Mouse (Mus musculus) frontal cortex, adult 2 months (tissue): ENCODE measurements around the gene Klra1. TPM values are rescaled to one million over a fixed set of nuclear protein-coding genes. Genes with fewer than 3 reads are reported as not detected.
A peak's percentile ranks its signal among the peaks of the same experiment; 100 is the strongest.
"Not testable (repeated sequence)": the region's sequence is repeated elsewhere in the genome, so short reads cannot be mapped to it uniquely, and the experiment has no call there.

Experiments
- DNase-seq, 2 experiments: peaks; one replicate each; pipeline ENCODE4 v3.0.0; 2022; ENCODE audit warnings: low spot score in 1 of 2; ENCODE audit errors: extremely low spot score in 1 of 2
- polyA plus RNA-seq: library from polyadenylated mRNA; depleted of rRNA; stranded (reverse); fragments of >200 nt; gene quantifications from 2 replicates; pipeline ENCODE4 v1.2.3, GENCODE M21; 2012; rRNA removed

Klra1 gene
- polyA plus RNA-seq: not detected in 2 replicates

- DNase-seq: no peak
Observed at GRCm38 (mm10) chr6:130386750-130387149, at the start of gene Klra1. Klra1 (minus strand) TSS chr6:130386874.

- no peak for DNase-seq
Observed at GRCm38 (mm10) chr6:130429511-130429910, 42.8 kb upstream of the Klra1 start.

GRCm38 (mm10) chr6:130419158-130419557 lies 32.5 kb upstream of the Klra1 start:
- no peak for DNase-seq

DNA sequence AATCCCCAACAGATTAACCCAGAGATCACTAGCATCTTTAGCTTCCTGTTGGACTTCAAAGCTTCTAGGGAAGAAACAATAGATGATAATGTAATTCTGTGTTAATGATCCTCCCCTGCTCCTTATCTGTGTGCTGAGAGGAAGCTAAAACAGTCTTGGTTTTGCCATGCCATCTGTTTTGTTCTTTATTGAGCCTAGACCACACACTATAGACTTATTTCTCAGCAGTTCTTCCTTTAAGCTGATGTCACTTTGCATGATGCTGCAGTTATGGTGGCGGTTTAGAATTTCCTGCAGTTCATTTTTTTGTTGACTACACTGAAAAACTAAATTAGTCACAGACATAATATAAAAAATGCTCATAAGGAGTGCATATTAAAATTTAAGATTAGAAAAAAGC lies 18.2 kb upstream of the Klra1 start:
- peak in 1 of 2 experiments; percentile 0 for DNase-seq

DNA sequence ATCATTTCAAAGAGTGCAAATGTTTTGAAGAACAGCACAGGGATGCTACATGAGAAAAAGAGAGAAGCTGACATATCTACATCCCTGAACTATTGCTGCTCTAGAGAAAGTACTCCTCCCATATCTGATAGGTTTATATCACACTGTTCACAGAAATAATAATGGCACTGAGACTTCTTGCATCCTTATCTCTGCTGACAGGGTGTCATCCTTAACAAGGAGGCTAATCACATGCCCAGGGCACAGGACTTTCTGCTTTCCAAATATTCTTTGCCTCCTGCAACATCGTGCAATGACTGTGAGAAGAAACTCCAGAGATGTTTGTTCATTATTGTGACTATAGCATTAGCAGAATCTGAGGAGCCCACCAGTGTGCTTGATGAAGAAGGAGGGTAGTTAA lies 871 bp downstream of the Klra1 start:
- DNase-seq: no peak

GRCm38 (mm10) chr6:130382375-130382774 lies 4.3 kb downstream of the Klra1 start:
- DNase-seq: no peak

GRCm38 (mm10) chr6:130345381-130345780 lies 41.3 kb downstream of the Klra1 start:
- not testable (repeated sequence) for DNase-seq

GRCm38 (mm10) chr6:130341973-130342372 lies 44.7 kb downstream of the Klra1 start:
- not testable (repeated sequence) for DNase-seq

DNA sequence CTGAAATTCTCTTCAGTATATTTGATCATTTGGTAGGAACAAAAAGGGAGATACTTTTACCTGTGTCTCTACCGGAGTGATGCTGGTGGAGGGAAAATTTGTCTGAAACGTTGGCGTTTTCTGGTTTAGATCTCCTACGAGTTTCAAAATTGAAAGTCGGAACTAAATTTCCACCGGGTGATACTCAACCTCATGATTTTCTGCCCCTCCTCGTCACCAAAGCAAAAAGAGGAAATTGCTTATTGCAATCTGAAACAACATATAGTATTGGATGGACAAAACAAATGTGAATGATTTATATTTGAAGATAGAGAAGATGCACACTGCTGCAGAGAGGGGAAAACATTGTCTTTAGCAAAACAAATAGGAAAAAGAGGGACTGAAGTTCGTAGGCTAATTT lies 49.3 kb downstream of the Klra1 start, which contains the start of gene Klra3:
Klra3 (minus strand) TSS at position 164 of the 400 bp plus-strand sequence.
- no peak for DNase-seq

Other genes with a start within 250 kb of the Klra1 start
- gene Klra9, start 193.8 kb downstream of the Klra1 start, polyA plus RNA-seq: not detected in 2 replicates
- gene Klra7, start 153.6 kb downstream of the Klra1 start, polyA plus RNA-seq: not detected in 2 replicates
- gene Klra10, start 104.9 kb downstream of the Klra1 start, polyA plus RNA-seq: not detected in 2 replicates
- not detected in 2 replicates for gene Klra3, start 49.3 kb downstream of the Klra1 start, polyA plus RNA-seq